Mouse (Mus musculus) layer of hippocampus, adult 8-10 months (tissue): Measurements from ENCODE around the gene Anks1b. TPM values are rescaled to one million over a fixed set of nuclear protein-coding genes. Genes with fewer than 3 reads are reported as not detected.
A peak's percentile ranks its signal among the peaks of the same experiment; 100 is the strongest.

Source experiments
- DNase-seq, 2 experiments: peaks; one replicate each; pipeline ENCODE4 v3.0.0; 2022; ENCODE audit warnings: low spot score in 2 of 2
- total RNA-seq, 4 experiments: library from RNA; stranded (reverse); gene quantifications; 2 replicates each; pipeline ENCODE4 v1.2.4; 2022

Gene Anks1b
- total RNA-seq, 4 experiments from 2014 or later = 427 to 543 (median 478) TPM

DNA sequence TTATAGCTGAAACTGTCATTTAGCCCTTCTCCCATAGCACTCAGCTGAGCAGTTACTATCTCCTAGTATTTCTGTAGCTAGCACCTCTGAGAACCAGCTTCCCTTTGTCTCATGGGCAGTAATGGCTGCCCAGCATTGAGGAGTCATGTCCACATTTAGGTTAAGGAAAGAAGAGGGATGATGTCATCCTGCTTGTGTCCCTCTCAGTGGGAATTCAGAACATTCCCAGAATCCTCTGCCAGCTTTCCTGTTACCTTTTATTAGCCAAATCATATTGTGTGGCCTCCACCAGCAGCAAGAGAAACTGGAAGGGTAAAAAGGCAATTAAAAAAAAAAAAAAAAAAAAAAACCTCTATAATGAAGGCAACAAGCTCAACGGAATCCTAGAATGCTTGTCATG lies 851.6 kb downstream of the Anks1b start:
- no peak for DNase-seq

GRCm38 (mm10) chr10:90728401-90729358 lies 855.4 kb downstream of the Anks1b start:
- peak in 1 of 2 experiments; percentile 78 for DNase-seq

DNA sequence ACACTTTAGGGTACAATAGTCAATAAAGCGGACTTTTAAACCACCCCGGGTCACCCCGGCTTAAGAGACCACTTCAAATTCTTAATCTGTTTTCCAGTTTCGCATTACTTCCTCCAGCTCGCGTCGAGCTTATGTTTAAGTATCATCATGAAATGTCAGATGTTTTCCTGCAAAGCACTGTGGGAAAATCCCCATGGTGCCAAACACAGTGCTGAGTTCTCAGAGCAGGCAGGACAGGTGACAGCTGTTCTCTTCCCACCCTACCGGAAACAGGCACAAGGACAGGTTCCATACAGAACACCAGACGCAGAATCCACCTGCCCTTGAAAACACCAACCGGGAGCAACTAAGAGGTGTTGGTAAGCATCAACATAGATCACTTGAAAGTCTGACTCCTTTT lies 856.2 kb downstream of the Anks1b start:
- no peak for DNase-seq

GRCm38 (mm10) chr10:90732823-90733222 lies 859.5 kb downstream of the Anks1b start:
- no peak for DNase-seq

DNA sequence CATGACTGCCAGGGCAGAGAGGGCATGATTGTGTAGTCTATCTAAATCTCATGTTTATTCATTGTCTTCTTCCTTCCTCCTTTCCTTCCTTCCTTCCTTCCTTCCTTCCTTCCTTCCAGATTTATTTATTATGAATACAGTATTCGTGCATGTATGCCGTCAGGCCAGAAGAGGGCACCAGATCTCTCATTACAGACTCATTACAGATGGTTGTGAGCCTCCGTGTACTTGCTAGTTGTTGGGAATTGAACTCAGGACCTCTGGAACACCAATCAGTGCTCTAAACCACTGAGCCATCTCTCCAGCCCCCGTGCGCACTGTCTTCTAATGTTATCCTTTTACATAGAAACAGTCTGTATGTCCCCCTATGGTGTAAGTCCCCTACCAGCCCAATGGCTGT lies 860.3 kb downstream of the Anks1b start:
- DNase-seq = no peak

GRCm38 (mm10) chr10:90738475-90738874 lies 865.2 kb downstream of the Anks1b start:
- DNase-seq = no peak

DNA sequence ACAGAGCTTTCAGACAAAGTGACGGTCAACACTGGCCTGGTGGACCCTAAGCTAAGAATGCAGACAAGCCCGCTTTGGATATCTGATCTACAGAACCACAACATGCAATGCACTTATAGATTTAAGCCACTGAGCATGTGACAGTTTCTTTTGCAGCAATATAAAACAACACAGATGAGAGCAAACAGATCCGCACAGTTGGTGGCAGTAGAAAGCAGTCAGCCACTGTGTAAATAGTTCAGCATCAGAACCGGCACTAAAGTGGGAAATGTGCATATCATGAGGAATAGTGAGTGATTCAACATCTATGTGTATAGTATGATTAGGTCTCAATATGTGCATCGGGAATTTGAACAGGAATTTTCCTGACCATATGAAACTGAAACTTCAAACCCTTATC lies 867.6 kb downstream of the Anks1b start:
- DNase-seq = no peak

- no peak for DNase-seq
Observed at GRCm38 (mm10) chr10:90751889-90752288, 878.6 kb downstream of the Anks1b start.

- peak; percentile 69 to 74 for DNase-seq
Observed at GRCm38 (mm10) chr10:90753106-90753505, 879.8 kb downstream of the Anks1b start.

DNA sequence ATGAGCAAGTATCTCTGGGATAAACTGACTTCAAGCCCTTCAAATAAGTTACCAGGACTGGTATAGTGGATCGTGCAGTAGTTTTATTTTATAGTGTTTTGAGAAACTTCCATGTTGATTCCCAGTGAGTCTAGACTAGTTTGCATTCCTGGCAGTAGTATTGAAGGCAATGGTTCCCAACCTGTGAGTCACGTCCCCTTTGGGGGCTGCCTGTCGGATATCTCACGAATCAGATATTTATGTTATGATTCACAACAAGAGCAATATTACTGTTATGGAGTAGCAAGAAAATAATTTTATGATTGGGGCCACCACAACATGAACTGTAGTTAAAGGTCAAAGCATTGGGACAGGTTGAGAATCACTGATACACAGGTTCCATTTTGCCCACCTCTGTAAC lies 884.5 kb downstream of the Anks1b start:
- no peak for DNase-seq

- no peak for DNase-seq
Observed at GRCm38 (mm10) chr10:90759929-90760328, 886.6 kb downstream of the Anks1b start.

DNA sequence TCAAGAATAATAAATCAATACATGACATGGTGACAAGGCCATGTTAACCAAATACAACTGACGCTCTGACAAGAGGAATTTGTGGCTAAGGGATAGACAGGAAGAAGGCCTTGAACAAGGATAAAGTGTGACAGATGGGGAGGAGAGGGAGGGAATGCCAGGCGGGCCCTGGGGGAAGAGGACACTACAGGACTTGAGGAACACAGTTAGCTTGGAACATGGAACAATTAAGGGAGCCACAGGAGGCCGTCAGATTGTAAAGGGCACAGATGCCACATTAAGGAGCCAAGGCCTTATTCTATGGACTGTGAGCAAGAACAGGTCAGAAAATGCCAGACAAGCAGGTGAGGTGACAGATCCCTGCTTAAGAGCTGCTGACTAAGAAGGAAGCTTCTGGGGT lies 893.0 kb downstream of the Anks1b start:
- DNase-seq = no peak

DNA sequence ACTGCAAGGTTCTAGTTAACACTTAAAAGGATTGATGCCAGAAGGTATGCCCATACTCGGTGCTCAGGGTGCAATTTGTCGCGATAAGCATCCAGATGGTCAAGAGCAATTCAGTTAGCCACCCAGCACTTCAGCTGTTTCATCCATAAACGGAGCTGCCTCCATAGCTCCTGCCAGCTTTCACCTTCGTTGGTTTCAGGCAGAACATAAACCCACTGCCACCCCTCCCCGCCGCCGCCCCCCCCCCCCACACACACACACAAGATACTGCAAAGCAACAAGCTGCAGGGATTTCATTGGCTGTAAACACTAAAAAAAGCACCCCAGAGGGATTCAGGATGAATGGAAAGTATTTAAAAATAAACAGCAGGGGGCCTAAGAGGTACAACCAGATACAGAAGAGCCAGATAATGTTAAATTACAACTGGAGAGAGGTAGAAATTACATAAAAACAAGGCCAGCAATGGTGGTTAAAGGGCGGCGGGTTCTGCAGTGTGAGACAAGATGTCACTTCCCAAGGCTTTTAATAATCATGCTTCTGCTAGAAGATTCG lies 897.2 kb downstream of the Anks1b start:
- DNase-seq = no peak

GRCm38 (mm10) chr10:90771046-90771445 lies 897.7 kb downstream of the Anks1b start:
- no peak for DNase-seq

GRCm38 (mm10) chr10:90771471-90772226 lies 898.3 kb downstream of the Anks1b start:
- DNase-seq = no peak

GRCm38 (mm10) chr10:90779561-90780400 lies 906.5 kb downstream of the Anks1b start:
- DNase-seq = no peak

- DNase-seq = no peak
Observed at GRCm38 (mm10) chr10:90784981-90785650, 911.8 kb downstream of the Anks1b start.

DNA sequence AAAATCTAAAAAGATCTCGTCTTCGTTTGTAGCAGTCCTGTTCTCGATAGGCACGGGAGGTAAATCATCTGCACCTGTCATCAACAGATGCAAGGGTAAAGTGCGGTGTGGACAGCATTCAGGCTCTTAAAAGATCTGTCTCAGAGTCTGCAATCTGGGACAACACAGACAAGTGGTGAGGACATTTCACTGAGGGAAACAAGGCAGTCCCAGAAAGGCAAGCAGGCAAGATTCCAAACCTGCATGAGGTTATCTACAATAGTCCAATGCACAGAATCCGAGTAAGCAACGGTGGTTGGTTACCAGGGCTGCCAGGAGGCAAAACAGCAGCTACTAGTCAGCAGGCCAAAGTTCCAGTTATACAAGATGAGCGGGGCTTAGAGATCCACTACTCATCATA lies 912.4 kb downstream of the Anks1b start:
- DNase-seq = no peak

DNA sequence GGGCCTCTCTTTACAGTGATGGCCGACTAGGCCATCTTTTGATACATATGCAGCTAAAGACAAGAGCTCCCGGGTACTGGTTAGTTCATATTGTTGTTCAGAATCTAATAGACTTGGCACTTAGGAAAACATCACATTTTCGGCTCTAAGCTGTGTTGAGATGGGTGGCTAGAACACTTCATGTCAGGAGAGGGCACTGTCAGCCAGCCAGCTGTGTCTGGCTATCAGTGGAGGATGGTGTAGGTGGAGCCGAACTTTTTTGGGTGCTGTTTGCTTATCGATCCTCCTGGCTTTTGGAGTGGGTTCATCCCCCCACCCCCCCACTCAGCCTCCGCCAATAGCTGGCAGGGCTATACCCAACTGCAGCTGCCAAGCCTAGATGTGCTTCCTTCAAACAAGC lies 929.8 kb downstream of the Anks1b start:
- no peak for DNase-seq

- no peak for DNase-seq
Observed at GRCm38 (mm10) chr10:90804602-90805095, 931.3 kb downstream of the Anks1b start.
